Mouse (Mus musculus) CD4-positive helper T cell, adult 2 months (primary cell): ENCODE measurements around the gene Ano8.
A peak's percentile ranks its signal among the peaks of the same experiment; 100 is the strongest.

Experiments
- DNase-seq: peaks from one replicate; pipeline ENCODE4 v3.0.0-alpha.2; 2012; ENCODE audit warnings: low read depth, missing footprints, low spot score

Ano8 gene

GRCm38 (mm10) chr8:71498816-71499690 is 13.3 kb upstream of the Ano8 start:
- no peak for DNase-seq

- no peak for DNase-seq
These were observed 12.2 kb upstream of the Ano8 start for GRCm38 (mm10) chr8:71497881-71498501.

- DNase-seq, result no peak
These were observed 11.4 kb upstream of the Ano8 start for GRCm38 (mm10) chr8:71497077-71497645.

DNA sequence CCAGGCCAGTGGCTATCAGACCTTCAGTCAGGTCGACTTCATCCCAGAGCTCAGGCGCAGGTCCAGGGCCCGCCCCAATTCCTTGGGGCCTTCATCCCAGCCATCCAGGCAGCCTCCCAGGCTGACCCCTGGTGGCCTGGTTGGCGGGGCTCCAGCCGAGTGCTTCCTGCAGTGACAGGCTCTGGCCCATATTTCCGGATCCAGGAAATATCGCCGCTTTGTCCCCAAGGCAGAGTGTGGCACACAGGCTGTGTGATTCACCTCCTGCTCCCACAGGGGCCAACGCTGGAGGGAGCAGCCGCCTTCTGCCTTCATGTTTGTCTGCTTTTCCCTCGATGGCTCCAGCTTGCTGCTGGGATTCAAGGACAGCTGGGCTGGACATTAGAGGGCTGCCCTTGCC is 10.7 kb upstream of the Ano8 start:
- DNase-seq, result no peak

GRCm38 (mm10) chr8:71495811-71496210 is 10.0 kb upstream of the Ano8 start:
- DNase-seq, result no peak

DNA sequence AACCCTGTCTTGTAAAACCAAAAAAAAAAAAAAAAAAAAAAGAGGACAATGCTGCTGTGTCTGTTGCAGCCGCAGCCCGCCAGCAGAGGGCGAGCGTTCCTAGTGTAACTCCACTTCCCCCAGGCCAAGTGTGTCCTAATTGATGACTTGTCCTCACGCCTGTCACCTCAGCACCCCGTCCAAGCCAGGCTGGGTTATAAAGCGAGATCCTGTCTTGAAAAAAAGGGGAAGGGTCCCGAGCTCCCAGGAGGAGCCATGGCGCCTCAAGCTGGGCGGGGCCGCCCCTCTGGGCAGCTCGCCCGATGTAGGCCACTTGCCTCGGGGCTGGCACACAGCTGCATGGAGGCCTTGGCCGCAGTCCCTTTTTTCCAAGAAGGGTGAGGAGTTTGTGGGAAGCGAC is 9.3 kb upstream of the Ano8 start:
- DNase-seq, result peak; percentile 82

DNA sequence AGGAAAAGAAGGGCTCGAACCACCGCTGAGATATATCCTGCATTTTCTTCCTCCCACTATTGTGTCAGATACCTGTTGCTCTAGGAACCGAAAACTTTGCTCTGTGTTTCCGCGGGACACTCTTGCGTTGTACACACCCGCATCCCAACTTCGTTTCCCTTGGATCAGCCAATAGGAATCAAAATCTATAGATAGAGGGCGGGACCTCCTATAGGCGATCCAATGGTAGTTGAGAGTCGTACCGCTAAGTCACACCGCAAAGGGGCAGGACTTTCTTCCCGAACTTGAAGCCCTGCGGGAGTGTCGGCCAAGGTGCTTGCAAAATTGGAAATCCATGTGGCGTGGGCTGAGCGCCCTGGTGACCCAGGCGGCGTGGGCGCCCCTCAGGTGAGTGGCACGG is 2.7 kb upstream of the Ano8 start:
- DNase-seq, result peak; percentile 94

GRCm38 (mm10) chr8:71487691-71488445 is 2.1 kb upstream of the Ano8 start, which contains the start of gene Gtpbp3:
TSS of gene Gtpbp3 (plus strand) at chr8:71488103.
- peak; percentile 81 for DNase-seq

DNA sequence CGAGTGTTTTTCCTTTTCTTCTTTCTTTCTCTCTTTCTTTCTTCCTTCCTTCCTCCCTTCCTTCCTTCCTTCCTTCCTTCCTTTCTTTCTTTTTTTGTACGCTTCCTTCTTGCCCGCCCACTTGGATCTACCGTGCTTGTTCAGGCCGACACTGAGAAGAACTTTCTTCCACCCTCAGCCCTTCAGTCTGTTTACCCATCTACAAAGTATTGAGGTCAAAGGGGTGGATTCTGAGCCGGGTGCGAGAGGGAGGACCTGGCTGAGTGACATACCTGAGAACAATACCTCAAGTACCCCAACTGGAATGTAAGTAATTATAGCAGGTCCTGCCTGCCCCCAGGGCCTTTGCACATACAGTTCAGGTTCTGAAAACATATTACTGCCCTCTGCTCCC is 370 bp upstream of the Ano8 start:
- DNase-seq, result no peak

GRCm38 (mm10) chr8:71484736-71485135 is 1.0 kb downstream of the Ano8 start:
- DNase-seq, result no peak

- peak; percentile 66 for DNase-seq
These were observed 1.8 kb downstream of the Ano8 start for GRCm38 (mm10) chr8:71483932-71484331.

- DNase-seq, result no peak
These were observed 6.8 kb downstream of the Ano8 start for GRCm38 (mm10) chr8:71478943-71479342.

GRCm38 (mm10) chr8:71477196-71477845 is 8.4 kb downstream of the Ano8 start:
- DNase-seq, result peak; percentile 52

DNA sequence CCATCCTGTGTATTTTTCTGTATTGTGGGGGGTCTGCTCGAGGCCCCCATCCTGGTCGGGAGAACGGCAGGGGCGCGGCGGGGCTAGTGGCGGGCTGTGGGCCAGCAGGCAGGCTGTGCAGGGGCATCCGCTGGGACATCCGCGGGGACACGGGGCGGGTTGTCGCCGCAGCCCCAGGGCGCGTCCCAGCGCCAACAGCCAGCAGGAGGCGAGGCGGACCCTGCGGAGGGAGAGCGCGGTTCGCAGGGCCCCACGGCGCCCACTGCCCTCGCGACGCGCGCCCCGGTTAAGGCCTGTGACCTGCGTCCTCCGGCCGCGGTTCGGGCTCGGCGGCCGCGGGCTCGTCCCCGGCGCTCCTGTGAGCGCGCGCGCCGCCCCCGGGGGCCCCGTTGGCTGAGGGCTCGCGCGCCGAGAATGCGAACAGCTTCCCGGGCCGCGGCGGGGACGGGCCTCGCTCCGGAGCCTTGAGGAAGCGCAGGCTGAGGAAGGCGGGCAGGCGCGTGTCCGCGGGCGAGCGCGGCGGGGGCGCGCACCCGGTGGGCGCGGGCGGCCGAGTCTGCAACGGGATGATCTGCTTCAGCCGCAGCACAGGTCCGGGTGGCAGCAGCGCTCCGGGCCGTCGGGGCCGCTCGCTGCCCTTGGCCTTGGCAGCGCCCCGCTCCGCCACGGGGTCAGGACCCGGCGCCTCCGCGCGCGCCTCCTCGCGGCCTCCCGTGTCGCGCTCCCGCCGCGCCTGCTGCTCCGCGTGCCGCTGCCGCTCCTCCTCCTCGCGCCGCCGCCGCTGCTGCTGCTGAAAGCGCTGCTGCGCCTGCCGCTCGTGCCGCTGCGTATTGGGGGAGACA is 9.4 kb downstream of the Ano8 start:
- peak; percentile 81 for DNase-seq

GRCm38 (mm10) chr8:71475702-71476075 is 10.1 kb downstream of the Ano8 start:
- no peak for DNase-seq

GRCm38 (mm10) chr8:71474785-71475701 is 10.7 kb downstream of the Ano8 start:
- no peak for DNase-seq

DNA sequence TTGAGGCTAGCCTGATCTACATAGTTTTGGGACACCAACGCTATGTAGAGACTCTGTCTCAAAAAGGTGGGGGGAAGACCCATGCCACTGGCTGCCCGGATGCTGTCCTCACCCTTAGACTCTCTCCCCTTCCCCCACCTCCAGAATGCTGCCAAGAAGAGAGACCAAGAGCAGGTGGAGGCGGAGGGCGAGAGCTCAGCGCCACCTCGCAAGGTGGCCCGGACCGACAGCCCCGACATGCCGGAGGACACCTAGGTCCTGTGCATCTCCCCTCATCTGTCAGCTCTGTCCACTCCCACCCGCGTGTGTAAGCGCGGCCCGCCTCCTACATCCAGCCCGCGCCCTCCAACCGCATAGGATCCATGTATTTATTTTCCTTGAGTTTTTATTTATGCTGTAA is 11.4 kb downstream of the Ano8 start:
- no peak for DNase-seq

GRCm38 (mm10) chr8:71472601-71473386 is 13.0 kb downstream of the Ano8 start:
- no peak for DNase-seq

DNA sequence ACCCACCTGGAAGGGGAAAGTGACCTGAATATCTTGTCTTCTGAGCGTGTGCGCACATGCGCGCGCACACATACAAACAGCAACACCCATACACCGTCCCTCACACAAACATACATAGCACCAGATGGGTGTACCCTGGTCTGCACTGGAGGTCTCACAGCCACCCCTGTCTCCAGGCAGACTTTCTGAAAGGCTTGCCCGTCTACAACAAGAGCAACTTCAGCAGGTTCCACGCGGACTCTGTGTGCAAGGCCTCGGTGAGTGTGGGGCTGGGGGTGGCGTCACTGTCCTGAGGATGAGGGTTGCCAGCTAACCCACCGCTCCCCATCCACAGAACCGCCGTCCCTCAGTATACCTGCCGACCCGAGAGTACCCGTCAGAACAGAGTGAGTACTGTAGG is 13.9 kb downstream of the Ano8 start:
- no peak for DNase-seq
